ENCODE assay signal across 14 mouse cellular contexts in the genomic region with DNA sequence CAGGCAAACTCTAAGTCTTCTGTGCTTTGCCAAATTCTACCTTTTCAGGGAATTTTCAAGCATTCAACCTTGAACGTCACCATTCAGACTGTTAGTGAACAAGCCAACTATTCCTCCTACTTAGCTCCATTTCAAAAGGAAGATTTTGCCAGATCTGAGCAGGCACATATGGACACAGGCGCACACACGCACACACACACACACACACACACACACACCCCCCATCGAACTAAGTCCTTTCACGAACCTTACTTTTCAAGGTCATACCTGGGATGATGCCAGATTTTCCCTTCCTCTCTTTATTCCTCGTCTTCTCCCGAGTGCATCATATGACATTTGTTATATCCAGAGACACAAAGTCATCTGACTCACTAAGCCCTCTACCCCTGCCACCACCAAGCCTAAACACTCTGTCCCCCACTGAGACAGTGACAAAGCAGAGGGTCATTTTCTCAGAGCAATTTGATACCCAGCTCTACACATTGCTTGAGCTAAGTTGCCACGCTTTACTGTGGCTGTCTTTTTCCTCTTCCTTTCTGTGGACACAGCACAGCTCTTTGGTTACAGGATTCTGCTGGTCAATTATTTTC. TPM values are rescaled to one million over a fixed set of nuclear protein-coding genes. Genes with fewer than 3 reads are reported as not detected.
DNase-seq lines count a peak whose midpoint lies in the region; TF ChIP-seq lines count a peak whose summit lies in the region.
"Not testable (repeated sequence)": the region's sequence is repeated elsewhere in the genome, so short reads cannot be mapped to it uniquely, and the experiment has no call there.
"Had no signal": no experiment of that assay in that cellular context is flagged by ENCODE, and none has a peak within 500 bp of the region (broad histone marks: within the 10 kb centered on the region; RNA-seq: fewer than 3 reads in every experiment).

No protein-coding gene starts in this region.

- TF ChIP-seq CTCF in kidney, adult 2 months (conservative IDR thresholded peaks at IDR 0.05; ENCODE audit: insufficient read depth, insufficient read length, low read depth, low read length): not testable (repeated sequence)

- not testable (repeated sequence) for H3K27me3 ChIP-seq in kidney, adult 2 months (replicated peaks; ENCODE audit: control insufficient read depth, insufficient read depth, low read length)

- DNase-seq in ZHBTc4 (ENCODE audit: low read depth, low spot score): peak; percentile 15
- DNase-seq in cerebellum, postnatal 14 days: peak; percentile 9 to 10
- DNase-seq in heart, adult 11 months: peak; percentile 96
- DNase-seq in kidney, adult 2 months: peak; percentile 36
- peak; percentile 14 to 31 for DNase-seq in left cerebral cortex, postnatal 25 days (ENCODE audit: low spot score in 2 of 2)
- peak; percentile 26 to 46 for DNase-seq in lung, postnatal 4 days
- peak; percentile 46 to 82 for DNase-seq in spleen, postnatal 4 days (ENCODE audit: low spot score in 2 of 2)
- DNase-seq in urinary bladder, postnatal 25 days (ENCODE audit: low spot score): peak; percentile 51

- not testable (repeated sequence) for TF ChIP-seq POLR2A in kidney, adult 2 months (IDR thresholded peaks at IDR 0.05; ENCODE audit: low read depth, low read length)

- 87% methylated on average over 8 of the region's 8 CpGs for WGBS in kidney, adult 2 months

- intact Hi-C loops in left cerebral cortex, postnatal 25 days (cut with DNase I): not testable (repeated sequence)

- not testable (repeated sequence) for H3K36me3 ChIP-seq in kidney, adult 2 months (ENCODE audit: control insufficient read depth, insufficient read depth, low read length)

- not testable (repeated sequence) for H3K27ac ChIP-seq in kidney, adult 2 months (ENCODE audit: insufficient read depth, low read depth, low read length)

- not testable (repeated sequence) for H3K4me3 ChIP-seq in kidney, adult 2 months (ENCODE audit: insufficient read depth, low read depth, low read length)

- H3K4me1 ChIP-seq in kidney, adult 2 months (ENCODE audit: control insufficient read depth, insufficient read depth, low read length): not testable (repeated sequence)

RNA-seq across cellular contexts. Expression of a gene that starts 45.5 kb away (rescaled TPM):
- polyA plus RNA-seq in kidney, adult 2 months (2012; rRNA removed): not detected in 2 replicates
- 1 to 10 TPM in 1 of 2 experiments, under 1 TPM in 1; 0.71 to 1.3 TPM for total RNA-seq in left cerebral cortex, postnatal 25 days (2021)
- total RNA-seq: granulocyte monocyte progenitor cell, adult 5-6 weeks had no signal
- polyA plus RNA-seq: embryonic facial prominence, embryonic 14.5 days; hindbrain, embryonic 12.5 days; kidney, embryonic 15.5 days; midbrain, embryonic 14.5 days; neural tube, embryonic 13.5 days had no signal

Comparison
In these comparisons a context has a peak if more than half of its experiments do, and no peak if none do; other contexts are left out.
1. DNase-seq: peak in every context shown above with its lines; median percentile 96 in heart, adult 11 months; 64 in spleen, postnatal 4 days; 51 in urinary bladder, postnatal 25 days; 36 in kidney, adult 2 months; 36 in lung, postnatal 4 days; 22 in left cerebral cortex, postnatal 25 days; 15 in ZHBTc4; 10 in cerebellum, postnatal 14 days.